Mouse (Mus musculus) liver, embryonic 14.5 days (tissue): Measurements from ENCODE around the gene Cd79b.

Experiments
- CTCF ChIP-seq: IDR thresholded peaks from 2 replicates; pipeline ENCODE4 v1.5.1; 2016; ENCODE audit warnings: antibody characterized with exemption, low read depth, control low read depth
- EP300 ChIP-seq: IDR thresholded peaks from 2 replicates; pipeline ENCODE4 v1.6.1; 2016; ENCODE audit warnings: antibody characterized with exemption, low read depth

DNA sequence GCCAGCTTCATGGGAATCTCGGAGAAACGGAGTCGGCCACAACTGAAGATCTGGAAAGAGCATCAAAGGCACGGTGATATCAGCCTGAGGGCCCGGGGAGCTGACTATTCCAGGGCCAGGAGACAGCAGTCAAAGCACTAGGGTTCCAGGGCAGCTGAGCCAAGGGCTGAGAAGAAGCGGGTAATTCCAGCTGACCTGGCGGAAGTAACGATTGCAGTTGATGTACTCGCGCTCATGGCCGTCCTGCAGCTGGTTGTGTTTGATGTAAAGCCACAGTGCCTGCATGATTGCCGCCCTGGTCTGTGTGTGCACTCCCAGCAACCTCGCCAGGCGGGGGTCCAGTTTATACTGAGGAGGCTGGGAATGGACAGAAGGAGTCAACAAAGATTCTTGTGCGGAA is 49.6 kb downstream of the Cd79b start:
- TF ChIP-seq CTCF (no peak), EP300 (no peak)
